Mouse (Mus musculus) inflammation-experienced regulatory T-cells, adult 6 months (primary cell): ENCODE data around the gene B4galt3. TPM values are rescaled to one million over a fixed set of nuclear protein-coding genes. Genes with fewer than 3 reads are reported as not detected.
"Not testable (repeated sequence)": the region's sequence is repeated elsewhere in the genome, so short reads cannot be mapped to it uniquely, and the experiment has no call there.

Experiments used
- ATAC-seq: one replicate; pipeline ENCODE4 v1.8.0; 2017
- polyA plus RNA-seq, 3 experiments: library from polyadenylated mRNA; unstranded; fragments of 100-300 nt; shearing (Covaris generic); gene quantifications; one replicate each; pipeline ENCODE4 v1.2.1; 2017

The B4galt3 gene
- polyA plus RNA-seq, 3 experiments from 2014 or later: 35.3 to 68.9 (median 60.8) TPM

- no peak for ATAC-seq
These were observed 15.2 kb downstream of the B4galt3 start for GRCm38 (mm10) chr1:171285096-171285892.

GRCm38 (mm10) chr1:171286517-171286916 lies 16.4 kb downstream of the B4galt3 start:
- ATAC-seq: no peak

GRCm38 (mm10) chr1:171287136-171288081 lies 17.3 kb downstream of the B4galt3 start, which contains the start of gene Usp21:
TSS of gene Usp21 (minus strand) at chr1:171287991.
- peak; percentile 99 for ATAC-seq

- no peak for ATAC-seq
These were observed 18.2 kb downstream of the B4galt3 start for GRCm38 (mm10) chr1:171288328-171288727.

- ATAC-seq: no peak
These were observed 23.2 kb downstream of the B4galt3 start for GRCm38 (mm10) chr1:171293351-171293750.

- no peak for ATAC-seq
These were observed 23.8 kb downstream of the B4galt3 start for GRCm38 (mm10) chr1:171293906-171294297.

- ATAC-seq: peak; percentile 88
These were observed 24.4 kb downstream of the B4galt3 start, which contains the start of gene Ufc1 for GRCm38 (mm10) chr1:171294298-171295062. TSS of gene Ufc1 (minus strand) at chr1:171295024.

- peak; percentile 32 for ATAC-seq
These were observed 24.9 kb downstream of the B4galt3 start for GRCm38 (mm10) chr1:171295063-171295402.

GRCm38 (mm10) chr1:171298226-171298625 lies 28.1 kb downstream of the B4galt3 start:
- ATAC-seq: no peak

GRCm38 (mm10) chr1:171306157-171306556 lies 36.0 kb downstream of the B4galt3 start:
- ATAC-seq: not testable (repeated sequence)

- ATAC-seq: no peak
These were observed 39.2 kb downstream of the B4galt3 start for GRCm38 (mm10) chr1:171309321-171309720.

GRCm38 (mm10) chr1:171319748-171320147 lies 49.6 kb downstream of the B4galt3 start:
- ATAC-seq: no peak

- no peak for ATAC-seq
These were observed 50.0 kb downstream of the B4galt3 start for GRCm38 (mm10) chr1:171320151-171320550.

GRCm38 (mm10) chr1:171321415-171321814 lies 51.3 kb downstream of the B4galt3 start:
- peak; percentile 77 for ATAC-seq

GRCm38 (mm10) chr1:171322012-171322411 lies 51.9 kb downstream of the B4galt3 start:
- no peak for ATAC-seq

- ATAC-seq: no peak
These were observed 55.4 kb downstream of the B4galt3 start for GRCm38 (mm10) chr1:171325571-171325970.

Other genes starting within 250 kb of the B4galt3 start
- gene Fcgr3, start 205.4 kb upstream of the B4galt3 start, polyA plus RNA-seq: 1 to 10 TPM in 1 of 3 experiments, under 1 TPM in 1, not detected in 1; 0.98 to 1.5 TPM
- 1 to 10 TPM; 3.2 to 7.6 (median 6.6) TPM for gene Cfap126, start 156.4 kb upstream of the B4galt3 start, polyA plus RNA-seq
- 100 to 1,000 TPM; 115 to 153 (median 125) TPM for gene Sdhc, start 119.7 kb upstream of the B4galt3 start, polyA plus RNA-seq
- not detected for gene Mpz, start 119.6 kb upstream of the B4galt3 start, polyA plus RNA-seq
- not detected for gene Pcp4l1, start 74.1 kb upstream of the B4galt3 start, polyA plus RNA-seq
- under 1 TPM; 0.39 to 0.75 (median 0.75) TPM for gene Nr1i3, start 56.4 kb upstream of the B4galt3 start, polyA plus RNA-seq
- 10 to 100 TPM; 24.1 to 34.6 (median 28.7) TPM for gene Tomm40l, start 47.8 kb upstream of the B4galt3 start, polyA plus RNA-seq
- not detected for gene Apoa2, start 45.3 kb upstream of the B4galt3 start, polyA plus RNA-seq
- 10 to 100 TPM in 1 of 3 experiments, not detected in 2; 10.7 TPM for gene Fcer1g, start 36.0 kb upstream of the B4galt3 start, polyA plus RNA-seq
- gene Adamts4, start 19.9 kb upstream of the B4galt3 start, polyA plus RNA-seq: under 1 TPM in 1 of 3 experiments, not detected in 2; 0.09 TPM
- 100 to 1,000 TPM; 106 to 120 (median 119) TPM for gene Ndufs2, start 18.9 kb upstream of the B4galt3 start, polyA plus RNA-seq
- 10 to 100 TPM; 38.2 to 90.1 (median 78.6) TPM for gene Ppox, start 10.9 kb downstream of the B4galt3 start, polyA plus RNA-seq
- gene Usp21, start 17.7 kb downstream of the B4galt3 start, polyA plus RNA-seq: 10 to 100 TPM; 11.0 to 25.3 (median 15.4) TPM
- gene Ufc1, start 24.7 kb downstream of the B4galt3 start, polyA plus RNA-seq: 100 to 1,000 TPM in 1 of 3 experiments, 10 to 100 TPM in 2; 74.6 to 118 (median 92.5) TPM
- gene Dedd, start 58.8 kb downstream of the B4galt3 start, polyA plus RNA-seq: 10 to 100 TPM; 35.5 to 41.7 (median 39.7) TPM
- 10 to 100 TPM; 24.6 to 32.9 (median 30.1) TPM for gene Nit1, start 75.3 kb downstream of the B4galt3 start, polyA plus RNA-seq
- gene Pfdn2, start 75.3 kb downstream of the B4galt3 start, polyA plus RNA-seq: 10 to 100 TPM; 48.9 to 70.1 (median 58.1) TPM
- gene Klhdc9, start 90.5 kb downstream of the B4galt3 start, polyA plus RNA-seq: 1 to 10 TPM in 1 of 3 experiments, under 1 TPM in 1, not detected in 1; 0.54 to 1.4 TPM
- gene Nectin4, start 99.8 kb downstream of the B4galt3 start, polyA plus RNA-seq: under 1 TPM in 2 of 3 experiments, not detected in 1; 0.09 to 0.25 TPM
- gene Arhgap30, start 118.6 kb downstream of the B4galt3 start, polyA plus RNA-seq: 10 to 100 TPM; 73.5 to 84.6 (median 78.0) TPM
- gene Usf1, start 141.0 kb downstream of the B4galt3 start, polyA plus RNA-seq: 10 to 100 TPM; 46.9 to 62.6 (median 57.2) TPM
- gene Tstd1, start 148.5 kb downstream of the B4galt3 start, polyA plus RNA-seq: 10 to 100 TPM in 2 of 3 experiments, 1 to 10 TPM in 1; 9.8 to 17.9 (median 12.6) TPM
- gene F11r, start 167.2 kb downstream of the B4galt3 start, polyA plus RNA-seq: 1 to 10 TPM in 1 of 3 experiments, under 1 TPM in 2; 0.32 to 1.0 (median 0.55) TPM
- gene Alyref2, start 233.2 kb downstream of the B4galt3 start, polyA plus RNA-seq: 10 to 100 TPM in 2 of 3 experiments, 1 to 10 TPM in 1; 8.9 to 13.0 (median 10.3) TPM